Mouse (Mus musculus): ENCODE measurements around the gene Junb. TPM values are rescaled to one million over a fixed set of nuclear protein-coding genes. Genes with fewer than 3 reads are reported as not detected.

Gene Junb
- polyA plus RNA-seq, 1 experiment: 19.2 TPM

GRCm38 (mm10) chr8:84989311-84989731 is 10.8 kb upstream of the Junb start:
- no peak overlapping the region for H3K4me3 ChIP-seq (ENCODE audit: insufficient read depth, low read depth, low read length)

GRCm38 (mm10) chr8:84987903-84988302 is 9.4 kb upstream of the Junb start:
- DNase-seq: no peak
- Histone ChIP-seq H3K4me1 (ENCODE audit: control insufficient read depth, insufficient read depth, low read length) (peaks cover 20% of the 10 kb centered on the region), H3K4me3 (ENCODE audit: insufficient read depth, low read depth, low read length) (no peak overlapping the region), H3K27me3 (replicated peaks; ENCODE audit: control insufficient read depth, insufficient read depth, low read length) (no peaks in the 10 kb centered on the region), H3K27ac (ENCODE audit: insufficient read depth, low read depth, low read length) (no peak overlapping the region), H3K36me3 (ENCODE audit: control insufficient read depth, insufficient read depth, low read length) (no peaks in the 10 kb centered on the region)
- WGBS: 75% methylated on average over 2 of the region's 2 CpGs
- TF ChIP-seq POLR2A (IDR thresholded peaks at IDR 0.05; ENCODE audit: low read depth, low read length) (no peak), CTCF (conservative IDR thresholded peaks at IDR 0.05; ENCODE audit: insufficient read depth, insufficient read length, low read depth, low read length) (no peak)

More at GRCm38 (mm10) chr8:84989311-84989731, 10.8 kb upstream of the Junb start:
- Histone ChIP-seq H3K36me3 (ENCODE audit: control insufficient read depth, insufficient read depth, low read length) (no peaks in the 10 kb centered on the region), H3K27me3 (replicated peaks; ENCODE audit: control insufficient read depth, insufficient read depth, low read length) (no peaks in the 10 kb centered on the region), H3K27ac (ENCODE audit: insufficient read depth, low read depth, low read length) (peak overlapping the region; percentile 64), H3K4me1 (ENCODE audit: control insufficient read depth, insufficient read depth, low read length) (peaks cover 17% of the 10 kb centered on the region)
- TF ChIP-seq CTCF (conservative IDR thresholded peaks at IDR 0.05; ENCODE audit: insufficient read depth, insufficient read length, low read depth, low read length) (no peak), POLR2A (IDR thresholded peaks at IDR 0.05; ENCODE audit: low read depth, low read length) (no peak)
- peak; percentile 95 for DNase-seq
- WGBS: 8% methylated on average over 15 of the region's 15 CpGs

GRCm38 (mm10) chr8:84987388-84987787 is 8.9 kb upstream of the Junb start:
- H3K36me3 ChIP-seq (ENCODE audit: control insufficient read depth, insufficient read depth, low read length): no peaks in the 10 kb centered on the region
- peaks cover 25% of the 10 kb centered on the region for H3K4me1 ChIP-seq (ENCODE audit: control insufficient read depth, insufficient read depth, low read length)
- H3K4me3 ChIP-seq (ENCODE audit: insufficient read depth, low read depth, low read length): no peak overlapping the region
- 88% methylated on average over 5 of the region's 5 CpGs for WGBS
- H3K27me3 ChIP-seq (replicated peaks; ENCODE audit: control insufficient read depth, insufficient read depth, low read length): no peaks in the 10 kb centered on the region
- DNase-seq: no peak
- H3K27ac ChIP-seq (ENCODE audit: insufficient read depth, low read depth, low read length): no peak overlapping the region
- TF ChIP-seq CTCF (conservative IDR thresholded peaks at IDR 0.05; ENCODE audit: insufficient read depth, insufficient read length, low read depth, low read length) (no peak), POLR2A (IDR thresholded peaks at IDR 0.05; ENCODE audit: low read depth, low read length) (no peak)

GRCm38 (mm10) chr8:84986379-84986945 is 7.9 kb upstream of the Junb start:
- Histone ChIP-seq H3K27ac (ENCODE audit: insufficient read depth, low read depth, low read length) (peak overlapping the region; percentile 84), H3K36me3 (ENCODE audit: control insufficient read depth, insufficient read depth, low read length) (no peaks in the 10 kb centered on the region), H3K27me3 (replicated peaks; ENCODE audit: control insufficient read depth, insufficient read depth, low read length) (no peaks in the 10 kb centered on the region), H3K4me1 (ENCODE audit: control insufficient read depth, insufficient read depth, low read length) (peaks cover 34% of the 10 kb centered on the region), H3K4me3 (ENCODE audit: insufficient read depth, low read depth, low read length) (peak overlapping the region; percentile 34)
- DNase-seq: no peak
- TF ChIP-seq POLR2A (IDR thresholded peaks at IDR 0.05; ENCODE audit: low read depth, low read length): no peak
- no peak for TF ChIP-seq CTCF (conservative IDR thresholded peaks at IDR 0.05; ENCODE audit: insufficient read depth, insufficient read length, low read depth, low read length)
- 43% methylated on average over 8 of the region's 8 CpGs for WGBS

GRCm38 (mm10) chr8:84985684-84986378 is 7.3 kb upstream of the Junb start:
- no peaks in the 10 kb centered on the region for H3K27me3 ChIP-seq (replicated peaks; ENCODE audit: control insufficient read depth, insufficient read depth, low read length)
- peaks cover 40% of the 10 kb centered on the region for H3K4me1 ChIP-seq (ENCODE audit: control insufficient read depth, insufficient read depth, low read length)
- H3K36me3 ChIP-seq (ENCODE audit: control insufficient read depth, insufficient read depth, low read length): no peaks in the 10 kb centered on the region
- no peak for TF ChIP-seq CTCF (conservative IDR thresholded peaks at IDR 0.05; ENCODE audit: insufficient read depth, insufficient read length, low read depth, low read length)
- no peak for TF ChIP-seq POLR2A (IDR thresholded peaks at IDR 0.05; ENCODE audit: low read depth, low read length)
- under 1% methylated on average over 53 of the region's 53 CpGs for WGBS
- peak overlapping the region; percentile 84 for H3K27ac ChIP-seq (ENCODE audit: insufficient read depth, low read depth, low read length)
- peak overlapping the region; percentile 34 for H3K4me3 ChIP-seq (ENCODE audit: insufficient read depth, low read depth, low read length)
- peak; percentile 96 for DNase-seq

GRCm38 (mm10) chr8:84985049-84985683 is 6.6 kb upstream of the Junb start:
- Histone ChIP-seq H3K4me3 (ENCODE audit: insufficient read depth, low read depth, low read length) (peak overlapping the region; percentile 34), H3K4me1 (ENCODE audit: control insufficient read depth, insufficient read depth, low read length) (peaks cover 45% of the 10 kb centered on the region), H3K27me3 (replicated peaks; ENCODE audit: control insufficient read depth, insufficient read depth, low read length) (no peaks in the 10 kb centered on the region), H3K36me3 (ENCODE audit: control insufficient read depth, insufficient read depth, low read length) (no peaks in the 10 kb centered on the region), H3K27ac (ENCODE audit: insufficient read depth, low read depth, low read length) (peak overlapping the region; percentile 84)
- no peak for DNase-seq
- TF ChIP-seq CTCF (conservative IDR thresholded peaks at IDR 0.05; ENCODE audit: insufficient read depth, insufficient read length, low read depth, low read length): no peak
- no peak for TF ChIP-seq POLR2A (IDR thresholded peaks at IDR 0.05; ENCODE audit: low read depth, low read length)
- 2% methylated on average over 23 of the region's 23 CpGs for WGBS
